Mouse (Mus musculus): Measurements from ENCODE around the gene Slc25a41. TPM values are rescaled to one million over a fixed set of nuclear protein-coding genes. Genes with fewer than 3 reads are reported as not detected.

Gene Slc25a41
- total RNA-seq, 2 experiments from 2014 or later = not detected

GRCm38 (mm10) chr17:57048816-57049215 is 7.4 kb upstream of the Slc25a41 start:
- peak; percentile 81 for ATAC-seq (replicated peaks; ENCODE audit: poor library complexity)

GRCm38 (mm10) chr17:57047406-57047805 is 6.0 kb upstream of the Slc25a41 start:
- 0 out of 2 replicates have a peak, but pooled peaks have one; percentile 8 for ATAC-seq (replicated peaks; ENCODE audit: poor library complexity)

GRCm38 (mm10) chr17:57038978-57039377 is 2.5 kb downstream of the Slc25a41 start:
- ATAC-seq (replicated peaks; ENCODE audit: poor library complexity) = peak; percentile 68

- ATAC-seq (replicated peaks; ENCODE audit: poor library complexity) = no peak
Observed at GRCm38 (mm10) chr17:57032854-57033253, 8.6 kb downstream of the Slc25a41 start.

- ATAC-seq (replicated peaks; ENCODE audit: poor library complexity) = peak; percentile 77
Observed at GRCm38 (mm10) chr17:57031661-57032420, 9.6 kb downstream of the Slc25a41 start.

- ATAC-seq (replicated peaks; ENCODE audit: poor library complexity) = no peak
Observed at GRCm38 (mm10) chr17:57030931-57031660, 10.4 kb downstream of the Slc25a41 start, which contains the start of gene Khsrp. Gene Khsrp, minus strand, starts transcription at chr17:57031522.

- peak; percentile 13 for ATAC-seq (replicated peaks; ENCODE audit: poor library complexity)
Observed at GRCm38 (mm10) chr17:57029691-57030090, 11.8 kb downstream of the Slc25a41 start.

GRCm38 (mm10) chr17:57027471-57027870 is 14.0 kb downstream of the Slc25a41 start:
- ATAC-seq (replicated peaks; ENCODE audit: poor library complexity) = no peak

GRCm38 (mm10) chr17:57020960-57021359 is 20.5 kb downstream of the Slc25a41 start:
- ATAC-seq (replicated peaks; ENCODE audit: poor library complexity) = peak; percentile 51

GRCm38 (mm10) chr17:57019693-57020092 is 21.8 kb downstream of the Slc25a41 start:
- ATAC-seq (replicated peaks; ENCODE audit: poor library complexity) = peak; percentile 75

GRCm38 (mm10) chr17:57012245-57012795 is 29.1 kb downstream of the Slc25a41 start:
- ATAC-seq (replicated peaks; ENCODE audit: poor library complexity) = no peak

GRCm38 (mm10) chr17:57011236-57012141 is 30.0 kb downstream of the Slc25a41 start, which contains the start of the genes Gtf2f1 and Gm17949:
Gene Gtf2f1, minus strand, starts transcription at chr17:57011288.
Gene Gm17949, plus strand, starts transcription at chr17:57011469.
- peak; percentile 81 for ATAC-seq (replicated peaks; ENCODE audit: poor library complexity)

GRCm38 (mm10) chr17:57010911-57011235 is 30.6 kb downstream of the Slc25a41 start:
- peak; percentile 40 for ATAC-seq (replicated peaks; ENCODE audit: poor library complexity)

- ATAC-seq (replicated peaks; ENCODE audit: poor library complexity) = peak; percentile 12; the same call in 1 of the 2 replicates
Observed at GRCm38 (mm10) chr17:57007137-57007905, 34.1 kb downstream of the Slc25a41 start.

- ATAC-seq (replicated peaks; ENCODE audit: poor library complexity) = peak; percentile 38
Observed at GRCm38 (mm10) chr17:57003994-57004393, 37.5 kb downstream of the Slc25a41 start.

- ATAC-seq (replicated peaks; ENCODE audit: poor library complexity) = no peak
Observed at GRCm38 (mm10) chr17:57001228-57001627, 40.2 kb downstream of the Slc25a41 start.

GRCm38 (mm10) chr17:56999968-57000609 is 41.4 kb downstream of the Slc25a41 start, which contains the start of gene Pspn:
Gene Pspn, minus strand, starts transcription at chr17:57000018.
- no peak for ATAC-seq (replicated peaks; ENCODE audit: poor library complexity)

GRCm38 (mm10) chr17:56999414-56999813 is 42.0 kb downstream of the Slc25a41 start:
- no peak for ATAC-seq (replicated peaks; ENCODE audit: poor library complexity)

GRCm38 (mm10) chr17:56997029-56997667 is 44.3 kb downstream of the Slc25a41 start, which contains the start of gene Alkbh7:
Gene Alkbh7, plus strand, starts transcription at chr17:56997339.
- peak; percentile 95 for ATAC-seq (replicated peaks; ENCODE audit: poor library complexity)
